Mouse (Mus musculus) lung, postnatal 0 days (tissue): ENCODE results near the gene Atp2c1. TPM values are rescaled to one million over a fixed set of nuclear protein-coding genes. Genes with fewer than 3 reads are reported as not detected.

ENCODE experiments used
- ATAC-seq: fragments of 200-750 bp; cut with Nextera tagmentation; 2 replicates; pipeline ENCODE4 v1.8.0; 2017; ENCODE audit warnings: moderate library complexity
- DNase-seq: peaks from one replicate; pipeline ENCODE4 v3.0.0-alpha.2; 2016; ENCODE audit warnings: low spot score
- H3K27ac ChIP-seq: fragments of 300-500 bp; sonication (generic); 2 replicates; pipeline ENCODE4 v1.5.1; 2014; ENCODE audit warnings: antibody characterized with exemption, mild to moderate bottlenecking, low read length, mixed read lengths
- H3K27me3 ChIP-seq: fragments of 300-500 bp; sonication (generic); replicated peaks from 2 replicates; pipeline ENCODE4 v1.6.1; 2014; ENCODE audit warnings: low read length, mixed read lengths; ENCODE audit not compliant: insufficient read depth
- H3K36me3 ChIP-seq: fragments of 300-500 bp; sonication (generic); 2 replicates; pipeline ENCODE4 v1.6.1; 2014; ENCODE audit warnings: low read length, mixed read lengths; ENCODE audit not compliant: insufficient read depth
- H3K4me1 ChIP-seq: fragments of 300-500 bp; sonication (generic); 2 replicates; pipeline ENCODE4 v1.6.1; 2014; ENCODE audit warnings: antibody characterized with exemption, low read depth, low read length, mixed read lengths; ENCODE audit not compliant: insufficient read depth
- H3K4me2 ChIP-seq: fragments of 300-500 bp; sonication (generic); replicated peaks from 2 replicates; pipeline ENCODE4 v1.6.1; 2014; ENCODE audit warnings: low read depth, mild to moderate bottlenecking, low read length, moderate library complexity, mixed read lengths
- H3K4me3 ChIP-seq: fragments of 300-500 bp; sonication (generic); 2 replicates; pipeline ENCODE4 v1.5.1; 2014; ENCODE audit warnings: low read depth, low read length
- H3K9ac ChIP-seq: fragments of 300-500 bp; sonication (generic); replicated peaks from 2 replicates; pipeline ENCODE4 v1.6.1; 2014; ENCODE audit warnings: low read depth, mild to moderate bottlenecking
- H3K9me3 ChIP-seq: fragments of 300-500 bp; sonication (generic); 2 replicates; pipeline ENCODE4 v1.6.1; 2016; ENCODE audit warnings: low read length, mixed read lengths
- CTCF ChIP-seq: IDR thresholded peaks from 2 replicates; pipeline ENCODE4 v1.5.1; 2016; ENCODE audit warnings: antibody characterized with exemption, mild to moderate bottlenecking
- EP300 ChIP-seq: IDR thresholded peaks from 2 replicates; pipeline ENCODE4 v1.6.1; 2016; ENCODE audit warnings: antibody characterized with exemption, mild to moderate bottlenecking, control low read depth
- WGBS: fragments of 180-500 bp; shearing (Covaris S2); extraction: QIAGEN DNeasy Blood & Tissue Kit; methylation state at CpG from one replicate; pipeline ENCODE4 v1.1.7; 2014; 5-methylcytosine and 5-hydroxymethylcytosine counted together
- polyA plus RNA-seq: library from polyadenylated mRNA; unstranded; fragments of >200 nt; fragmentation: Nextera tagmentation; extraction: Ambion mirVana; gene quantifications from 2 replicates; pipeline ENCODE4 v1.2.1, GENCODE M21; 2015

Gene Atp2c1
- polyA plus RNA-seq, 1 experiment from 2014 or later, result 47.8 TPM

DNA sequence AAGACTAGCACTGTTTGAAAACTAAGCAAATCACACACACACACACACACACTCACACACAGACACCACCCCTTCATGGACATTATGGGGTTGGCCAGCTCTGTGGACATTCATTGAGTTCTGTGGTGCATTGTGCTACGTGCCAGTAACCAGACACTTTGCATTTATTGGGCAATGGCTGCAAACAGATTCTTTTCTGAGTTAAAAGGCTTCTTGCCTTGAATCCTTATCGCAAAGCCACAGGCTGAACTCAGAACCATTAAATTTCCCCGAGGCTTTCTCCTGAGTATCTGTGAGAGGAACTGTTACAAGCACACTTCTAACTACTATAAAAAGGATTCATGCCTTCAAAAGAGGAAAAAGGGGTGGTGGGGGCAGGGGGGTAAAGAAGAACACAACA lies 5.1 kb downstream of the Atp2c1 start:
- Histone ChIP-seq H3K9me3 (no peaks in the 10 kb centered on the region), H3K4me1 (peaks cover 6% of the 10 kb centered on the region; the same call in 1 of the 2 replicates), H3K9ac (no peak overlapping the region), H3K27me3 (no peaks in the 10 kb centered on the region), H3K4me3 (no peak overlapping the region), H3K36me3 (no peaks in the 10 kb centered on the region), H3K4me2 (peak overlapping the region; percentile 66; the same call in 1 of the 2 replicates), H3K27ac (no peak overlapping the region)
- ATAC-seq, result peak; percentile 40
- DNase-seq, result peak; percentile 45
- WGBS, result 27% methylated on average over 3 of the region's 3 CpGs
- TF ChIP-seq CTCF (no peak), EP300 (no peak)

DNA sequence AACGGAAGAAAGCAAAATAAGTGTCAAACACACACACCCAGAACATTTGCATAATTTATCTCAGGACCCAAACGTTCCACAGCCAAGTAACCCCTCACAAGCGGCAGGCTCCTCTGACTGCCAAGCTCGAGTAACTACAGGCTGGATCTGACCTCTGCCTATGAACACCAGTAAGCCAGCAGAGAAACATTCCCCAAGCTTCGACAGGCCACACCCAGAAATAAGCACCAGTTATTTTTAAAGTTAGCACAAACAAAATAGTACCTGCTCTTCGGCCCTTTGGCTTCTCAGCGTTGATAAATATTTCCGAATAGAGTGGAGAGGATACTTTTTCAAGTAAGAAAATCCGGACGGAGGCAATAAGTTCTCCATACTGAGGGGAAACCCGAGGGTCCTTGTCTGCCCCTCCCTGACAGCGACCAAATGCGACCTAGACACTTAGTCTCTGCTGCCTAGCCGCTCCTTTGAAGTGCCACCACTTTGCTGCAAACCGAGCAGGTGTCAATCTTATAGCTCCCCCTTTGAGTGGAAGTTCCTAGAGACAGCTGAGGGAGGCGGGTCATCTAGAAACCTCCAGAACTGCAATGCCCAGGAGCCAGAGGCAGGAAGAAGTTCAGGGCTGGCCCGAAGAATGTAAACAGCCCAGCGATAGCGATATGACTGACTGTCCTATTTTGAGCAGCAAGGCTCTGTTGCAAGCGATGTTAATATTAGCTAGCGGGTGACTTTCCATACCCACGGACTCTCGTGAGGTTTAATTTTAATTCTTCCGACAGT lies 6.2 kb downstream of the Atp2c1 start:
- Histone ChIP-seq H3K4me1 (peaks cover 6% of the 10 kb centered on the region; the same call in 1 of the 2 replicates), H3K9ac (no peak overlapping the region), H3K27ac (no peak overlapping the region), H3K9me3 (no peaks in the 10 kb centered on the region), H3K27me3 (no peaks in the 10 kb centered on the region), H3K4me3 (peak overlapping the region; percentile 39), H3K36me3 (no peaks in the 10 kb centered on the region), H3K4me2 (peak overlapping the region; percentile 66)
- TF ChIP-seq CTCF (no peak), EP300 (no peak)
- WGBS, result 11% methylated on average over 24 of the region's 24 CpGs
- ATAC-seq (peak; percentile 82), DNase-seq (peak; percentile 79)

DNA sequence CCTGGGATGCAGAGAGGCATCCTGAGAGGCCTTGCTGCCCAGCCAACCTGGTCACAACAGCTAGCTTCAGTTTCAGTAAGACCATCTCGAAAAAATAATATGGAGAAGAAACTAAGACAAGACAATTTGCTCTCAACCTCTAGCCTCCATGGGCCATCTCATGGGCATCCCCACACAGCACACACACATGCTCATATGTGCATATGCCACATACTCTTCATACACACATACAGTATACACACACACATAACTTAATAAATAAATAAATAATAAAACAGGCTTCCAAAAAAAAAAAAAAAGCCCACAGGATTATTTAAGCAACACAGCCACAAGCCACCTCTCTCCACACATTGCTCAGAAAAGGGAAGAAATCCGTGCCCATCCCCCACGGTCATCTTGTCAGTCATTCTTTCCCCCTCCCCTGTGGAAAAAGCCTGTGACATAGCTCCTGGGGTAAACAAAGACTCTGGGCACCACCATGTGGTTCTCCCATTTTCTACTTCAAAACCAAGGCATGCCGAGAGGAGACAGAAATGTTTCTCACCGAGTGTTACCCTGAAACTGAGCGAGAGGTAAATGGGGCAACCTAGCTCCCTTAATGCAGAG lies 7.7 kb downstream of the Atp2c1 start:
- H3K36me3 ChIP-seq, result no peaks in the 10 kb centered on the region
- H3K27me3 ChIP-seq, result no peaks in the 10 kb centered on the region
- no peak overlapping the region for H3K27ac ChIP-seq
- no peak overlapping the region for H3K9ac ChIP-seq
- H3K9me3 ChIP-seq, result no peaks in the 10 kb centered on the region
- no peak overlapping the region for H3K4me2 ChIP-seq
- TF ChIP-seq CTCF, result no peak
- no peak for TF ChIP-seq EP300
- ATAC-seq (no peak), DNase-seq (no peak)
- H3K4me3 ChIP-seq, result no peak overlapping the region
- peaks cover 6% of the 10 kb centered on the region; the same call in 1 of the 2 replicates for H3K4me1 ChIP-seq
- 57% methylated on average over 6 of the region's 6 CpGs for WGBS

DNA sequence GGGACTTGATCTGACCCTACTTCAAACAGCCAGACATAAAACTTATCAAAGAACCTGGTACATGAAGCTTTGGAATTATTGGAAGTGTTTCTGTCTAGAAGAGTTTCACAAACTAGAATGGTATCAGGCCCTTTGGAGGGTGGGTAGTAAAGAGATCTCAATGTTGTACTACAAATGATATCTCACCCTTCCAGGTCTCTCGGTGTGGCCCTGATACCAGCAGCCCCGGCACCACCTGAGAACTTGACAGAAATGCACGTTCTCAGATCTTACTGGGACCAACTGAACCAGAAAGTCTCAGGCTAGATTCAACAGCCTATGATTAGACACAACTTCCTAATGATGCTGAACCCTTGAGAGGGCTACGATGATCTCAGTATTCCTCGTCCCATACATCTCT lies 23.4 kb downstream of the Atp2c1 start:
- 88% methylated on average over 5 of the region's 5 CpGs for WGBS
- no peak overlapping the region for H3K9ac ChIP-seq
- DNase-seq (no peak), ATAC-seq (no peak)
- TF ChIP-seq EP300 (no peak), CTCF (no peak)
- no peak overlapping the region for H3K4me2 ChIP-seq
- no peak overlapping the region for H3K4me3 ChIP-seq
- H3K36me3 ChIP-seq, result no peaks in the 10 kb centered on the region
- H3K27ac ChIP-seq, result no peak overlapping the region
- no peaks in the 10 kb centered on the region for H3K9me3 ChIP-seq
- H3K27me3 ChIP-seq, result no peaks in the 10 kb centered on the region
- H3K4me1 ChIP-seq, result no peaks in the 10 kb centered on the region

DNA sequence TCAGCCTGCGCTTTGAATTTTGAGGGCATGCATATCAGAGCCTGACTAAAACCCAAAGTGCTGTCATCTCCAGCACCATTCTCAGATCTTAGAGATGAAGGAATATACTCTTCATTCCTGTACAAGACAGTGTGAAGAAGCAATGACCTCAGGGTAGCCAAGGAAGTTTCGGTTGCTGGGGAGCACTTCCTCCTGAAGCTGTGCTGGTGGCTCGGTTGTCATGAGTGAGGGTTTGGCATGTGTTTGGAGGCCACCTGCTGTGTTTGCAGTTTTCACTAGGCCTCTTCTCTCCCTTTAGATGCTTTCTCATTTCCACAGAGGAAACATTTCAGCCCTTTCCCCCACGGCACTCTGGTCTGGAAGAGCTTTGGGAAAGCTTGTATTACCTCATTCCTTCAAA lies 24.7 kb downstream of the Atp2c1 start:
- TF ChIP-seq CTCF (no peak), EP300 (no peak)
- Histone ChIP-seq H3K27me3 (no peaks in the 10 kb centered on the region), H3K4me1 (no peaks in the 10 kb centered on the region), H3K4me3 (no peak overlapping the region), H3K9me3 (no peaks in the 10 kb centered on the region), H3K36me3 (no peaks in the 10 kb centered on the region), H3K27ac (no peak overlapping the region), H3K4me2 (no peak overlapping the region), H3K9ac (no peak overlapping the region)
- 47% methylated on average over 4 of the region's 4 CpGs for WGBS
- ATAC-seq (no peak), DNase-seq (no peak)

DNA sequence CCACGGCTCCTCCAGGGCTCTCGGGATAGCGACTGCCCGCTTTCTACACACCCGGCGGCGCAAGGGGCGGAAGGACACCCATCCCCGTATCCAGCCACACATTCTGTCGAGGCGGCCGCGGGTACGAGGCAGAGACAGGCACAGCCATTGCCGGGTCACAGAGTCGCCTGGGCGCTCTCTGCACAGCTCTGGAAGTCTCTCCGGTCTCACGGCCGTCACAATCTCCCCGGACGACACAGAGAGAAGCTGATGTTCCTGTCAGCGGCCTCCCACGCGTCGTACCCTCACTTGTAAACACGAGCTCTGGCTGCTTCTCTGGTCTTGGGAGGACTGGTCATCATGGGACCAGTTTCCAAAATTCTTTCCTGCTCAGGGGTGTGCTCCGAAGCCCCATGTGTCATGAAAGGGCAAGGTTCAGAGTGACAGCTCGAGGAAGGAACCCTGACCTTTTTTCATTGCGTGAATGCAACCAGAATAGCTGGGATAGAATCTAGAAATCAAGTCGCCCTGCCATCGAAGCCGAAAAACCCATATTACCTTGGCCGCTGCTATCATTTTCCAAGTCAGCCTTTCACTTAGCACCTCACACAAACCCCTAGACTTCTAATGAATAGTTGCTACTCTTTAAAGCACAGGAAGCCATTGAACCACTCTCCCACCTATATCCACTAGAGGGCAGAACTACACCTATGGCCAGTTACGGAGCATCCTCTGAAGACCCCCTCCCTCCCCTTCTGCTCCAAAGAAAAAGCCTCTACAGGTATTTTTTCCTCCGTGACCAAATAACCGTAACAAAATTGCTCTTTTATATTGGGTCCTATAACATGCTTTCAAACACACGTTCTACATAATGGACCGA lies 31.6 kb downstream of the Atp2c1 start:
- DNase-seq (peak; percentile 85), ATAC-seq (0 out of 2 replicates have a peak, but pooled peaks have one; percentile 1)
- WGBS, result 3% methylated on average over 39 of the region's 39 CpGs
- H3K27ac ChIP-seq, result peak overlapping the region; percentile 95
- H3K9me3 ChIP-seq, result no peaks in the 10 kb centered on the region
- no peaks in the 10 kb centered on the region for H3K36me3 ChIP-seq
- TF ChIP-seq CTCF (peak; percentile 83), EP300 (peak; percentile 35; the same call in 1 of the 2 replicates)
- H3K4me2 ChIP-seq, result peak overlapping the region; percentile 91
- peaks cover 3% of the 10 kb centered on the region; the same call in 1 of the 2 replicates for H3K4me1 ChIP-seq
- peak overlapping the region; percentile 87 for H3K9ac ChIP-seq
- peak overlapping the region; percentile 91 for H3K4me3 ChIP-seq
- H3K27me3 ChIP-seq, result no peaks in the 10 kb centered on the region
